Mouse (Mus musculus): ENCODE data around the gene Gjc3. TPM values are rescaled to one million over a fixed set of nuclear protein-coding genes. Genes with fewer than 3 reads are reported as not detected.
"Not testable (repeated sequence)": the region's sequence is repeated elsewhere in the genome, so short reads cannot be mapped to it uniquely, and the experiment has no call there.

The Gjc3 gene
- polyA plus RNA-seq, 1 experiment = 0.05 TPM

DNA sequence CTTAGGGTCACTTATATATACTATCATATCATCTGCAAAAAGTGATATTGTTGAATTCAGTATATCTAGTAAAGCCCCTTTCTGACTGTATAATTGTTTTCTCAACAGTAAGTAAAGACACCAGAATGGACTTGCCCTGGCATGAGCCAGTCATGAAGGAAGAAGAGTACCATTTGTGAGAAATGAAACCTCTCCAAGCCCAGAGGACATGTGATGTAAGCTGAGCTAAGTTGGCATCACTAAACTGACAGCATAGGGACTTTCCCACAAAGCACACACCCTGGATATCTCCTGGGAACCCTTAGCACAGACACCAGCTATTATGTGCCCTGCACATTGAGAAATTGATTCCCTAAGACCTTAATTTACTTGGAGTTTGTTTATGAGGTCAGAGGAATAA lies 15.6 kb downstream of the Gjc3 start:
- DNase-seq = no peak
- no peak overlapping the region for H3K27ac ChIP-seq (ENCODE audit: insufficient read depth, low read depth, low read length)
- H3K27me3 ChIP-seq (replicated peaks; ENCODE audit: control insufficient read depth, insufficient read depth, low read length) = no peaks in the 10 kb centered on the region
- TF ChIP-seq CTCF (conservative IDR thresholded peaks at IDR 0.05; ENCODE audit: insufficient read depth, insufficient read length, low read depth, low read length) (no peak), POLR2A (IDR thresholded peaks at IDR 0.05; ENCODE audit: low read depth, low read length) (no peak)
- no peaks in the 10 kb centered on the region for H3K4me1 ChIP-seq (ENCODE audit: control insufficient read depth, insufficient read depth, low read length)
- no peaks in the 10 kb centered on the region for H3K36me3 ChIP-seq (ENCODE audit: control insufficient read depth, insufficient read depth, low read length)
- no peak overlapping the region for H3K4me3 ChIP-seq (ENCODE audit: insufficient read depth, low read depth, low read length)

DNA sequence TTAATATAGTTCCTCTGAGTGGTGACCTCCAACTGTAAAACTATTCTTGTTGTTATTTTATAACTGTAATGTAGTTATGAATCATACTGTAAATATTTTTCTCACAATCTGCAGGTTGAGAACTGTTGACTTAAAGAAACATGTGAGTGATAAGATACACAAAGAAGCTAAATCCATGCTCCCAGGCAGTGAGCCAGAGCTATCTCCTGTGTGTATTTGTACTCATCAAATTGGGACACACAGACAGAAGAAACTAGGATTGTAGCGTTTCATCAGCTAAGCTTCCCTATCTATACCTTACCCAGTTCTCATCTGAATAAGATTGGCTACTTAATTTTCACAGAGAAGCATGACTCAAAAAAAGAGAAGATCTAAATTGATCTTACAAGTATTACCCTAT lies 19.8 kb downstream of the Gjc3 start:
- TF ChIP-seq CTCF (conservative IDR thresholded peaks at IDR 0.05; ENCODE audit: insufficient read depth, insufficient read length, low read depth, low read length) (no peak), POLR2A (IDR thresholded peaks at IDR 0.05; ENCODE audit: low read depth, low read length) (no peak)
- no peak for DNase-seq
- Histone ChIP-seq H3K4me1 (ENCODE audit: control insufficient read depth, insufficient read depth, low read length) (no peaks in the 10 kb centered on the region), H3K27ac (ENCODE audit: insufficient read depth, low read depth, low read length) (no peak overlapping the region), H3K27me3 (replicated peaks; ENCODE audit: control insufficient read depth, insufficient read depth, low read length) (no peaks in the 10 kb centered on the region), H3K36me3 (ENCODE audit: control insufficient read depth, insufficient read depth, low read length) (no peaks in the 10 kb centered on the region), H3K4me3 (ENCODE audit: insufficient read depth, low read depth, low read length) (no peak overlapping the region)
- 80% methylated on average over 1 of the region's 1 CpGs for WGBS

DNA sequence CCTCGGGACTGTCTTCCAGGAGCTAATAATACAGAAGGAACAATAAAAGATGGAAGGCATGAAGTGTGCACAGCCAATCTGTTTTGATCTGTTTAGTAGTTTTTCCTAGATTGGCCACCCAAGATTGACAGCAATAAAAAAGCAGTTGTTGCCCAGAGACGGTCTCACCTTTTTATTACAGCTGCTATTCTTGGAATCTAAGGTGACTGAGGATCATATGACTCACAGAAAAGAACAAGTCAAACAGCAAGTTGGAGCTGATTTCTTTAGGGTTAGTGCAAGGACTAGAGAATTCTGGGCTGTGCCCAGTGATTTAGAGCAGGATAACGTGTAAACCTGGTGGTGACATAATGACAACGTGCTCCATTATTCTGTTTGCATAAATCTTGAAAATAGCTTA lies 21.9 kb downstream of the Gjc3 start:
- Histone ChIP-seq H3K4me1 (ENCODE audit: control insufficient read depth, insufficient read depth, low read length) (no peaks in the 10 kb centered on the region), H3K36me3 (ENCODE audit: control insufficient read depth, insufficient read depth, low read length) (no peaks in the 10 kb centered on the region), H3K4me3 (ENCODE audit: insufficient read depth, low read depth, low read length) (no peak overlapping the region), H3K27ac (ENCODE audit: insufficient read depth, low read depth, low read length) (no peak overlapping the region), H3K27me3 (replicated peaks; ENCODE audit: control insufficient read depth, insufficient read depth, low read length) (no peaks in the 10 kb centered on the region)
- no peak for DNase-seq
- WGBS = 49% methylated on average over 4 of the region's 4 CpGs
- no peak for TF ChIP-seq POLR2A (IDR thresholded peaks at IDR 0.05; ENCODE audit: low read depth, low read length)
- no peak for TF ChIP-seq CTCF (conservative IDR thresholded peaks at IDR 0.05; ENCODE audit: insufficient read depth, insufficient read length, low read depth, low read length)

DNA sequence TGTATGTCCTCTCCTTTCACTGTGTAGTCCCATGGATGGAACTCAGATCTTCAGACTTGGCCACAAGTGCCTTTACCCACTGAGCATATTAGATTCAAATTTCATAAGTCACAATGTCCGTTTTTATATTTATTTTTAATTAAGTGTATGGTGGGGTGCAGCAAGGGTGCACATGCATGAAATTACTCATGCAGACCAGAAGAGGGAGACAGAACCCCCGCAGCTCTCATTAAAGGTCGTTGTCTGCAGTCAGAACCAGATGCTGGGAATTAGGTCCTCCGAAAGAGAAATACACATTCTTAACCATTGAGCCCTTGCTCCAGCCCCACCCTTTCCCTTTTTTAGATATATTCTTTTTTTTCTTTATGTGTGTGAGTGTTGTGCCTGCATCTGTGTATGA lies 25.7 kb downstream of the Gjc3 start:
- 64% methylated on average over 4 of the region's 4 CpGs for WGBS
- no peaks in the 10 kb centered on the region for H3K27me3 ChIP-seq (replicated peaks; ENCODE audit: control insufficient read depth, insufficient read depth, low read length)
- H3K36me3 ChIP-seq (ENCODE audit: control insufficient read depth, insufficient read depth, low read length) = no peaks in the 10 kb centered on the region
- TF ChIP-seq CTCF (conservative IDR thresholded peaks at IDR 0.05; ENCODE audit: insufficient read depth, insufficient read length, low read depth, low read length) (peak; percentile 35), POLR2A (IDR thresholded peaks at IDR 0.05; ENCODE audit: low read depth, low read length) (no peak)
- no peaks in the 10 kb centered on the region for H3K4me1 ChIP-seq (ENCODE audit: control insufficient read depth, insufficient read depth, low read length)
- H3K4me3 ChIP-seq (ENCODE audit: insufficient read depth, low read depth, low read length) = no peak overlapping the region
- no peak overlapping the region for H3K27ac ChIP-seq (ENCODE audit: insufficient read depth, low read depth, low read length)
- no peak for DNase-seq

DNA sequence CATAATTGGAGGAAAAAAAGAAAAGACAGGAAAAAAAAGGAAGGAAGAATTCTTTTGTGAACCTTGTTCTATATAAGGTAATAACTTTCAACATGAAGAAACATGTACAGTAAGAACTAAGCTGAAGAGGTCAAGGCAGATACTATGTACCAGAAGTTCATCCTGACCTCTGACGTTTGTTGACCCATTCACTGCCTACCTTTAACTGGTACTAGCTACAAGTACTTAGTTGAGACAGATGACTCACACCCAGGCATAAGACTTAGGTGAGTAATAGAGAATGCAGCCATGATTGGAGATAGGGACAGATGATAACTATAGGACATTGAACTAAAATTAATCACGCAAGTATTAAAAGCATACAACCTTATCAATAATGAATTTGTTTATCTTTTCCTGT lies 26.4 kb downstream of the Gjc3 start:
- Histone ChIP-seq H3K4me3 (ENCODE audit: insufficient read depth, low read depth, low read length) (no peak overlapping the region), H3K27me3 (replicated peaks; ENCODE audit: control insufficient read depth, insufficient read depth, low read length) (no peaks in the 10 kb centered on the region), H3K27ac (ENCODE audit: insufficient read depth, low read depth, low read length) (no peak overlapping the region), H3K36me3 (ENCODE audit: control insufficient read depth, insufficient read depth, low read length) (no peaks in the 10 kb centered on the region), H3K4me1 (ENCODE audit: control insufficient read depth, insufficient read depth, low read length) (no peaks in the 10 kb centered on the region)
- DNase-seq = no peak
- WGBS = 92% methylated on average over 2 of the region's 2 CpGs
- TF ChIP-seq POLR2A (IDR thresholded peaks at IDR 0.05; ENCODE audit: low read depth, low read length) (no peak), CTCF (conservative IDR thresholded peaks at IDR 0.05; ENCODE audit: insufficient read depth, insufficient read length, low read depth, low read length) (no peak)

DNA sequence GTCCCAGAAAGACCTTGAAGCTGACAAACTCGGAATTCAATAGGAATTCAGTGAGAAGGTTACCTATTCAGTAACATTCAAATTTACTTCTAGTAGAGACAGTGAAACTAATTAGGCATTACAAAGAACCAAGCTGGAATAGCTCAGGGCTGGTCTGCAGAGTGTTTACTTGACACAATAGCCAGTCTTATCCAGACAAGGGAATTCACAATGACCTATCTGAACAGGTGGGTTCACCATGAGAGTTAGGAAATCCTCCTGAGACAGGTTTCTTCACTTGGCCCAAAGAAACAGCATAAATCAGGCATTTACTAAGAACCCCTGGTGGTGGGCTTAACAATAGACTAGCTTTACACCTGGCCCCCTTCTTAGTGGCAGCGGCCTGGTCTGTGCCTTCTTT lies 29.0 kb downstream of the Gjc3 start:
- not testable (repeated sequence) for H3K27me3 ChIP-seq (replicated peaks; ENCODE audit: control insufficient read depth, insufficient read depth, low read length); H3K4me1 ChIP-seq (ENCODE audit: control insufficient read depth, insufficient read depth, low read length); DNase-seq; H3K36me3 ChIP-seq (ENCODE audit: control insufficient read depth, insufficient read depth, low read length); H3K27ac ChIP-seq (ENCODE audit: insufficient read depth, low read depth, low read length); H3K4me3 ChIP-seq (ENCODE audit: insufficient read depth, low read depth, low read length)
- 67% methylated on average over 2 of the region's 2 CpGs for WGBS

DNA sequence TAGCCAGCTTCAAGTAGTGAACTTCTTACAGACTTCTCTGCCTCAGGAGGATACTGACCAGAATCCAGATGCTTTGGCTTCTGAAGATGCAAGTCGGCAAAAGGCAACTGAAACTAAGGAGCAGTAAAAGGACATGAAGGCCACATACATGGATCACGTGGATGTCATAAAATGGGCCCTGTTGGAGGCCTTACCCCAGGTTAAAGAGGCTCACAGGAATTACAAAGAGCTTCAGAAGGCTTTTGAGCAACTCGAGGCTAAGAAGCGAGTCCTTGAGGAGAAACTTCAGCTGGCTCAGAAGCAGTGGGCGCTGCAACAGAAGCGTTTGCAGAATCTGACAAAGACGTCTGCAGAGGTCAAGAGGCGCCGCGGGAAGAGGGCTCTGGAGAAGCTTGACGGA lies 34.5 kb downstream of the Gjc3 start:
- no peak overlapping the region for H3K27ac ChIP-seq (ENCODE audit: insufficient read depth, low read depth, low read length)
- TF ChIP-seq CTCF (conservative IDR thresholded peaks at IDR 0.05; ENCODE audit: insufficient read depth, insufficient read length, low read depth, low read length) (no peak), POLR2A (IDR thresholded peaks at IDR 0.05; ENCODE audit: low read depth, low read length) (no peak)
- H3K36me3 ChIP-seq (ENCODE audit: control insufficient read depth, insufficient read depth, low read length) = no peaks in the 10 kb centered on the region
- no peak for DNase-seq
- no peak overlapping the region for H3K4me3 ChIP-seq (ENCODE audit: insufficient read depth, low read depth, low read length)
- no peaks in the 10 kb centered on the region for H3K4me1 ChIP-seq (ENCODE audit: control insufficient read depth, insufficient read depth, low read length)
- no peaks in the 10 kb centered on the region for H3K27me3 ChIP-seq (replicated peaks; ENCODE audit: control insufficient read depth, insufficient read depth, low read length)
- 78% methylated on average over 11 of the region's 11 CpGs for WGBS

DNA sequence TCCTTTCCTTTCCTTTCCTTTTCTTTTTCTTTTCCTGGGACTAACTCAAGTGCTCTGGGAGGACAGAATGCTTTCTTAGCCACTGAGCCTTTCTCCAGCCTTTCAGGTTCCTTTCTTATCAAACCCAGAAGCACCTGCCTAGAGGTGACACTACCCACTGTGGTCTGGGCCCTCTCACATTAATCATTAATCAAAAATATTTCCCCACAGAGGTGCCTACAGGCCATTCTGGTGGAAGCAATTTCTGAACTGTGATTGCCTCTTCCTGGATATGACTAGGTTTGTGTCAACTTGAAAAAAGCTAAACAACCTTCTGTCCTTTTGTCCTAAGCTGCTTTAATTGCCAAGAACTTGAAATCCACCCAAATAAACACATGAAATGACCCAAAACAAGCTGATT lies 40.7 kb downstream of the Gjc3 start:
- no peak for TF ChIP-seq POLR2A (IDR thresholded peaks at IDR 0.05; ENCODE audit: low read depth, low read length)
- TF ChIP-seq CTCF (conservative IDR thresholded peaks at IDR 0.05; ENCODE audit: insufficient read depth, insufficient read length, low read depth, low read length) = no peak
- no peaks in the 10 kb centered on the region for H3K36me3 ChIP-seq (ENCODE audit: control insufficient read depth, insufficient read depth, low read length)
- H3K4me1 ChIP-seq (ENCODE audit: control insufficient read depth, insufficient read depth, low read length) = no peaks in the 10 kb centered on the region
- peak; percentile 60 for DNase-seq
- H3K27me3 ChIP-seq (replicated peaks; ENCODE audit: control insufficient read depth, insufficient read depth, low read length) = no peaks in the 10 kb centered on the region
- H3K27ac ChIP-seq (ENCODE audit: insufficient read depth, low read depth, low read length) = no peak overlapping the region; the same call in 1 of the 2 replicates
- H3K4me3 ChIP-seq (ENCODE audit: insufficient read depth, low read depth, low read length) = no peak overlapping the region
